Mouse (Mus musculus) cerebellum, adult 8-10 months (tissue): Measurements from ENCODE around the gene Ncoa6.

Source experiments
- DNase-seq: peaks from one replicate; pipeline ENCODE4 v3.0.0; 2022

Ncoa6 gene

DNA sequence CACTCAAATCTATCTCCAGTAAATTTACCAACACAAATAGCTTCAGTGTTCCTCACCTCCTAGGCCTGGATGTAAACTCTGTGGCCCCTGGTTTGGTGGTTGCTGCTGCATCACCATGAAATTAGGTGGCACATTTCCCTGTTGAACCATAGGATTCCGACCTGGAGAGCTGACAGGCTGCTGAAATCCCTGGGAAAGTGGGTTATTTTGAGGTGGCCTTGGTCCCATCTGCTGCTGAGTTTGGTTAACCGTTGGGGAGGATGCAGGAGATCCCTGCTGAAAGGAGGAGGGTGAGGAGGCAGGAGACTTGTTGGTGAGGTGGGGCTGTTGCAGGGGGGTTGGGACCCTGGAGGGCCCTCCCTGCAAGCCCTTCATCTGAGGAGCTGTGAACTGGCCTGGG is 52.8 kb downstream of the Ncoa6 start:
- peak; percentile 17 for DNase-seq

DNA sequence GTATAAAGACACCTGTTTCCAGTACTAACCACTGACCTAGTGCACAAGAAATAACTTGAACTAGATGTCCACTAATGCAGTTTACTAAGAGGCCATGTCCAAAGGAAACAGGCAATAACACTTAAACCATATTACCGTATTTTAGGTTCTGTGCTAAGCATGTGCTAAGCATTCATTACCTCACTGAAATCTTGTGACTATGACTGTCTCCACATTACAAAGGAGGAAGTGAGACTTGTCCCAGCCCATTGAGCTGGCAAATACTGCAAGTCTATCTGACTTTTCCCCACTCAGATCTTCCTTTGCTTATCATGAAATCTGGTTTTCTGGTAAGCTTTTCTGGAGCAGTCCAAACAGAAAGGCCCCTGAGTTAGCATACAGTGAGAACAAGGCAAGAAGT is 69.1 kb downstream of the Ncoa6 start:
- DNase-seq, result no peak

DNA sequence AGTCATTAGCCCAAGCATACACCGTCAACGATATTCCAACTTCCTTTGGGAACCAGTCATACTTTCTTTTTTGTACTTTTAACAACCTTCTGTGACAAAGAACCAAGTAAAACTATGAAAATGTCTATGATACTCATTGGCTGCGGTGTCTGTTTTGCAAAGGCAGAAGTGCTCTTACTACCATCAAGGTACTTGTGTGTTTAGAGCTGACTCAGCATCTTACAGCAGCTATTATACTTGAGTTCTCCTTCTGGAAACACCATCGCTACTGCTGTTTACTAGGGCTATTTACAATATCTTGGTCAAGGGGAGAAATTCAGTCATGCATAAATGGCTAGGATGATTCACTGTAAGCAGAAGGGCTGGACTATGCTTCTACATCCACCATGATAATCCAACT is 71.8 kb downstream of the Ncoa6 start:
- no peak for DNase-seq

DNA sequence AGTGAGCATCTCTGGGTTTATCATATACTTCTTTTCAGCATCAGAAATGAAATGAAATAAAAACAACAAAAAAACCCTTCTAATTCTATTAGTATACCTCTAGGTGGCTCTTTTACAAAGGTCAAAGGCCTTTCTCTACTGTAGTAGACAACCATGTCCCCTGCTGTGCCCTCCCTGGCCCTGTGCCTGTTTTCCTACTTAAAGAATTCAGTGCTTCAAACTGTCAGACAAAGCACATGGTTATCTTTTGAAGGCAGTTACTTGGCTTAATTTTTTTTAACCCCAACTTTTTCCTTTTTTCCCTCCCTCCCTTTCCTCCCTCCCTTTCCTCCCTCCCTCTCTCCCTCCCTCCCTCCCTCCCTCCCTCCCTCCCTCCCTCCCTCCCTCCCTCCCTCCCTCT is 73.4 kb downstream of the Ncoa6 start:
- DNase-seq, result peak; percentile 48

DNA sequence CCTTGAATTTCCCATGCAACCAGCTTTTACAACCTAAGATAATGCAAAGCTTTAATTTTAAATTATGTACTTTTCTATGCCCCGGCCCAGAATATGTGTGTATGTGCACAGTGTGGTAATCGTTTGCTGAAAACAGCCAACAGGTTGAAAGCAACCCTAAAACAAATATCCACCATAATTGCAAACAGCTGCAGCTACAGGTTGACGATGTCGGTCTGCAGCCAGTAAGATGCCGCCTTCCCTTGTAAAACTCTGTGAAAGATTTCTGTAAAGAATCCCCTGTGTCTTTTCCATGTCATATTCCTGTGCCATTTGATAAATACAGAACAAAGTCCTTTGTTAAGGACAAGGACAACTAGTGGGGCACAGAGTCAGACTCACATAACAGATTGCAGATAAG is 79.1 kb downstream of the Ncoa6 start:
- no peak for DNase-seq

DNA sequence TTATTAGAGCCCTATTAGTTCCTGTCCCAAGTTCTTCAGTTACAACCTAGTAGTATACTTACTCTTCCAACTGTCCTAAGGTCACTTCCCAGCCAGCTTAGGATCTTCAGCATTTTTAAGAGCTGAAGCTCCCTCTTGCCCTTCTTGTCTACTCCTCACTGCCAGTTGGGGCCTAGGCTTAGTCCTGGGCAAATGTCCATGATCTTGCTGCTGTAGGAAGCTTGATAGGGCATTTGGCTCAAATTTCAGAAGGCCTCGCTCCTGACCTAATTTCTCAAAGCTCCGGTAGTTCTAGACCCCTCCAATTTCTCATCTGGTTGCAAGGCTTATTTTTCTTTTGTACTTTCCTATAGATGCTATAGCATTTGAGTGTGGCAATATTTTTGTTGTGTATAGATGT is 85.1 kb downstream of the Ncoa6 start:
- DNase-seq, result no peak

DNA sequence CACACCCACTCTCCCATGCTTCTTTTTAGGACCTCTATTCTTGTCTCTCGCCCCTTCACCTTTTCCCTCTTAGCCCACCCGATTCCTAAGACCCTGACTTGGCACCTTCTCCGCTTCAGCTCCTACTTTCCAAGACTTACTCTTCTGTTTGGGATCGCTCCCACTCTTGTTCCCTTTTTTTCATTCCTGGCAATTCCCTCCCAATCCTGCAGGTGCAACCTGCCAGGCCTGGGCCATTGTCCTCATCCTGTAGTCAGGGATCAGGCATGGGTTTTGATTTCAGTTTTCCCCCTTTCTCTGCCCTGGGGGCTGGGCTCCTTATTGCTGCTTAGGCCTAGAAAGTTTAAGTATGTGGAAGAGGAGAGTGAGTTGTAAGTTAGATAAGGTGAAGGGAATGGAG is 86.6 kb downstream of the Ncoa6 start:
- no peak for DNase-seq

DNA sequence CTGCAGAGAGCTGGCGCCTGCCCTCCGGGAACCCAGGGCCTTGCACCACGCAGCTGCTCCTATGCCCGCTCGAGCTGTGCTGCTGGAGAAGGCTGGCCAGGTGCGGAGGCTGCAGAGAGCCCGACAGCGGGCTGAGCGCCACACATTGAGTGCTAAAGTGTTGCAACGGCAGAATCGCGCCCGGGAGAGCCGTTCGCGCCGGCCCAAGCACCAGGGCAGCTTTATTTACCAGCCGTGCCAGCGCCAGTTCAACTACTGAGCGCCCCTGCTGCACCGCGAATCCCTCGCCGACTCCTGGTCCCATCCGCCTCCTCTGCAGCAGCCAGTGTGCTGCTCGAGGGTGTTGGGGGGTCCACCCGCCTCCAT is 87.2 kb downstream of the Ncoa6 start:
- peak; percentile 32 for DNase-seq

DNA sequence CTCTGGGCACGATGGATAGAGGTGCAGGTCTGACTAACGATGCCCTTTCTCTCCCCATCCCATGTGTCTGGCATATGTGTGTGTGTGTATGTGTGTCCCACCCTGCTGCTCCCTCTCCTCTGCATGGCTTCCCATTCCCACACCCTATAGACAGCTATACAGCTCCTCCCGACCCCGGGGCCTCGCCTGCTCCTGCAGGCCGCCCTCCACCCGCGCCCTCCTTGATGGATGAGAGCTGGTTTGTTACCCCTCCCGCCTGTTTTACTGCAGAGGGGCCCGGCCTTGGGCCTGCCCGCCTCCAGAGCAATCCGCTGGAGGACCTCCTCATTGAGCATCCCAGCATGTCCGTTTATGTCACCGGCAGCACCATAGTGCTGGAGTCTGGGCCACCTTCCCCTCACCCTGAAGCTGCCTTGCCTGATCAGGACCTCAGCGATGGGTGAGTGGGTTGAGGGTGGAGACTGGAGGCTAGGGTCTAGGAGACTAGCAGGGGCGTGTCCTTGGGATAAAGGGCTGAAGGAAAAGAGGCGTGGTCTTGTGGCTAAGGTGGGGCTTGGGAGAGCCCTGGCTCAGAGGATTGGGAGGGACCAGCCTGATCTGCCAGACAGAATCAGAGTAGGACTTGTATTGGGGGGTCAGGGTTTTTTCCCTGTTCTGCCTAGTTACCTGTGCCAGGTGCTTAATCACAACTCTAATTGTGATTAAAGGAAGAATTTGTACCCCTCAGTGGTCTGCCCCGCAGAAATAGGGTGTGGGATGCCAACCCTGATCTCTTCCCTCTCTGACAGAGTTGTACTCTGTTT is 87.8 kb downstream of the Ncoa6 start:
- DNase-seq, result no peak

DNA sequence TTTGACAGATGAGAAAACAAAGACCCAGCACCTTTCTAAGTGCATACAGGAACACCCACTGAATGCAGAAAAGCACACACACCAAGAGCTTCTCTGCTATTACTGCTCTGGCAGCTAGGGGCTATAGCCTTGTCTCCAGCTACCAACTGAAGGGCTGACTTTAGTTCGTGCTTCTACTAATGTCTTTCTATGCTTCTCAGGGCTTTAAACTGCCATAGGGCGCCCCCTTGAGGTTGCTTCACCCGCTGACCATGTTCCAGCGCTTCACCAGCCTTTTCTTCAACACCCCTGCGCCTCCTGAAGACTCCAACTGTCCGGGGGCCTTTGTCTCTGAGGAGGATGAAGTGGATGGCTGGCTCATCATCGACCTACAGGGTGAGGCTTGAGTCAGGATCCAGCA is 88.6 kb downstream of the Ncoa6 start:
- DNase-seq, result peak; percentile 84

DNA sequence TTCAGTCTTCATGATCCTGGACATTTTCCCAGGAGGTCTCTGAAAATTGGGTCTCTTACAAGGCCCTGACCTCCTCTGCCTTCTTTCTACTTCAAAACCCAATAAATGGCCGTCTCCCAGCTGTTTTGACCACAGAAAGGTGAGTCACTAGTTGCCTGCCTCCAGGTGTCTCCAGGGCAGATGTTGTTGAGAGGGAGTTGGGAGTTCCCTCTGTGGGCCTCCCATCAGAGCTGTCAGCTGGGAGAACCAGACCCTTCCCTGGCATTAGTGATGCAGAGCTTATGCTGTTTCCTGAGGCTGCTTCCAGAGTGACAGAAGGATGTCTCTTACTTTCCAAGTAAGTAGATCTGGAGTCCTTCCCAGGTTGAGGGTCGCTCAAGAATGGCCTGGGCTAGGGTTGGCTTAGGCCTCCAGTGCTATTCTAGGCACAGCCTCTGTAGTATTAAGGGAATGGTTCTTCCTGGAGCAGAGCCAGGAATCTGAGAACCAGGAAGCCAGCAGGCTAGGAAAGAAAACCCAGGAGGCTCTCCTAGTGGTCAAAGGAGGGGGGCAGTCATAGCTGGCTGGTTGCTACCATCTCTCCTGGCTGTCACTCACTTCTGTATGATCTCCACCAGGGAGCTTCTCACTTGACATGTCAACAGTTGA is 90.8 kb downstream of the Ncoa6 start:
- DNase-seq, result peak; percentile 48

DNA sequence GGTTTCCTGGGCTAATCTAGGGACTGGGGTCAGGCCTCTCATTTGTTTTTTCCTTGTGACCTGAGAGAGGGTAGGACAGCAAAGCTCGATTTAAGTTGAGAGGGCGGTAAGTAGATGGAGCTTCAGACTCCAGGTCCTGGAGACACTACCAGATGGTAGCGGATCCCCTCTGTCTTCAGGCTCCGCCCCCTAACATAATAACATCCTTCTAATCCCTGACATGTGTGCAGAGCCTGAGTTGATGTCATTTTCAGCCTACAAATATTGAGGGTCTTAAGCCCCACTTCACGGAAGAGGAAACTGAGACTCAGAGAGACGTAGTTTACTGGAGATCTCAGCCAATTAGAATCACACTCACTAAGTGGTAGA is 91.4 kb downstream of the Ncoa6 start:
- no peak for DNase-seq

DNA sequence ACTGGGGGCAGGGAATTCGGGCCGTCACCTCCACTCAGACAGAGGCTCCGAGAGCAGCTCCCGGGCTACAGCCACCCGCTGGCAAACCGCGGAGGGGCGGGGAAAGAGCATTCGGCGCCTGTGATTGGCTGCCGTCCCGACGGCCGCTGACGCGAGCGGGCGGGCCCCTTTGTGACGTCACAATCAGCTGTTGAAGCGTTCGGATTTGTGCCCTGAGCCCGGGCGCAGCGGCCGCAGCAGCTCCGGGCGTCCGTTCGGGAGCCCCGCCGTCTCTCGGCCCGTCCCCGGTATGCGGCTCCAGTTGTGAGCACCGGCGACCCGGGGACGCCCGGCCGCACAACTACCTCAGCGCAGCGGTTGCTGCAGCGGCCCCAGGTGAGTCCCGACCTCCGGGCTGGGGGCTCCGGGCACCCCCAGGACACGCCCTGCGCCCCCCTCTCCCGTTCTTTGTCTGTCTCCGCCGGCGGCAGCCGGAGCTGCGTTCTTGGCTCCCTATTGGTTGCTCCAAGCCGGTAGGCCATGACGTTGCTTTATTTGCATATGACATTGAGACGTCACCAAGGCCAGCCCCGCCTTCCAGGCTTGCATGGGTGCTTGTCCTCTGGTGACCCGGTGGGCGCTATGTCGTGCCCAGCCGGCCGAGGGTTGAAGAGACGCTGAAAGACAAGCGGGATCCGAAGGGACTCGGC is 91.9 kb downstream of the Ncoa6 start:
- DNase-seq, result peak; percentile 99

DNA sequence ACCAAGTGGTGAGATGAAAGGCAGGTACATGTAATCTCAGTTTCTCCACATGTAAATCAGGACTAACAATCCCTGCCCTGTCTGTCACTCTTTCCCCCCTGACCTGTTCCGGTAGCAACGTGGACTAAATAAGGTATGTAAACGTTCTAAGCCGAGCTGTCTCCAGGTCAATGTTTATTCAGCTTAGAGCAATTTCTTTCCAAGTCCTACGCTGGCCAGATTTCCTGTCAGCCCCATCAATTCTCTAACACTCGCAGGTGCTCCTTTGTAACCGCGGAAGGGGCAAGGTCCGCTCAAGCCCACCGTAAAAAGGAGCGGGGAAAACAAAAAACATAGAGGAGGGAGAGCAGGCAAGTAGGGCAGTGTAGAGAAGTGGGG is 92.6 kb downstream of the Ncoa6 start:
- DNase-seq, result no peak

DNA sequence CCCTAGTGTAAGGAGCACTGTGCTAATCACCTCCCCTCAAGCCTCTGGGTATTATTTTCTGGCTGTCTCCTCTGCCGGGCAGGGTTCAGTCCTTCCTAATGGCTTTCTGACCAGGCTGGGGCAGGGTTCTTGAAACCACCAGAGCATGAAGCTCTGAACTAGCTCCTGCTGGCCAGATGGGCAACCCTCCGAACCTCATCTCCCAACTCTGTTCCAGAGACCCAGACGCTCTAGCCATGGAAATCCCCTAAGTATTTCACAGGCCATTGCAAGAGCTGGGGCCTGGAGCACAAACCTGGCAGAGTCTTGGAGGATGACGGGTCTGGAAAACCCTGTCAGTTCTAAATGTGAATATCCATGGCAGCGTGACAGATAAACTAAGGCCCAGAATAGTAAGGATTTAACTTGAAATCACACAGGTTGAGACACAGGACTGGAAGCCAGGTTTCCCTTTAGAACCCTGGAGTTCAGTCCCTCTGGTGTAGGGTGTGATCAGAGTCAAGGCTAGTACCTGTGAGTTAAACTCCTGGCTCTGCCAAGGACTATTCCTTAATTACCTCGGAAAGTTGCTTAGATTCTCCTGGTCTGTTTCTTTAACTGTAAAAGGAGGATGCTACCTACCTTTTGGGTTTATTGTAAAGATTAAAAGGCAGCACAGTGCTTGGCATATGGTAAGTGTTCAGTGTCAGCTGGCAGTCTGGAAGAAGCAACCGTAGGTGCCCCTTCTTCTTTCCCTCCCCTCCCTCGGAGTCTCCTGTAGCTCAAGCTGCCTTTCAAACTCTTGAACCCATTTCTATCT is 93.2 kb downstream of the Ncoa6 start, which contains the start of gene Trp53inp2:
TSS of gene Trp53inp2 (plus strand) at position 799 of the 799 bp plus-strand sequence.
- no peak for DNase-seq

DNA sequence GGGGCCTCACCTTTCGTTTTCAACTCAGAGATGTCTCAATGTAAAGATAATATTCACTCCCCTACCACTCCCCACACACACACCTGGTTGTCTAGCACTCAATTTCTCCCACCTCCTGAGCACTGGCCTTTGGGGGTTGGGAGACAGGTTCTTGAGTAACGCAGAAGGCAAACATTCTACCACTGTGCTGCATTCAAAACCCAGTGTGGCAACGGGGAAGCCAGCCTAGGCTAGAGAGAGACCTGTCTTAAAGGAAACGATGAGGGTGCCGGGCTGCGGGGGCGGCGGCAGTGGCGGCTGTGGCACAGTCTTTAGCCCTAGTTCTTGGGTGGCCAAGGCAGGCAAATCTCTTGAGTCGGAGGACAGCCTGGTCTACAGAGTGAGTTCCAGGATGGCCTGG is 97.5 kb downstream of the Ncoa6 start:
- DNase-seq, result no peak

DNA sequence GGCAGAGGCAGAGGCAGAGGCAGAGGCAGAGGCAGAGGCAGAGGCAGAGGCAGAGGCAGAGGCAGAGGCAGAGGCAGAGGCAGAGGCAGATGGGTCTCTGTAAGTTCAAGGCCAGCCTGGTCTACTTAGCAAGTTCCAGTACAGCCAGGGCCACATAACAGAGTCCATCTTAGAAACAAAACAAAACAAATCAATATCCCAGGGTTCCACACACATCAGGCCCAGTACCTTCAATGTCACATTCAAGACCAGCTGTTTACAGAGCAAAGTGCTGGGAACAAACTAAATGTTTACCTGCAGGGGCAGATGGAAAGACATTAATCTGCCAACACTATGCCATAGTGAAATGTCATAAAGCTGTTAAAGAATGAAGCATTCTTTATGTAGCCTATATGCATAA is 99.2 kb downstream of the Ncoa6 start:
- DNase-seq, result no peak

DNA sequence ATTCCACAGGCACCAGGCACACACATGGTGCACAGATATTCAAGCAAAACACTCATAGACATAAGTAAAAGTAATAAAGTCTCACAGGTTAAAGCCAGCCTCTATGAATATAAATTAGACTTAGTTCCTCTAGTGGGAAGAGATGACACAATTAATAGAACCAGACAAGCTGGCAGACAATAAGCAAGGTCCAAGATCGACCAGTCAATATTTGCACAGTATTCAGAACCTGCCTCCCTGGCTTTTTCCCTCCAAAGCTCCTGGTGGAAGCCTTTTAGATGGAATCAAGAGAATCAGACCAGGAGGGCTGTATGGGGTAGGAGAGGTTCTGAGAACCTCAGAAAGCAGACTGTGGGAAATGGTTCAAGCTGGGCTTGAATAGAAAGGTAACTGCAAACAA is 99.8 kb downstream of the Ncoa6 start:
- DNase-seq, result no peak

DNA sequence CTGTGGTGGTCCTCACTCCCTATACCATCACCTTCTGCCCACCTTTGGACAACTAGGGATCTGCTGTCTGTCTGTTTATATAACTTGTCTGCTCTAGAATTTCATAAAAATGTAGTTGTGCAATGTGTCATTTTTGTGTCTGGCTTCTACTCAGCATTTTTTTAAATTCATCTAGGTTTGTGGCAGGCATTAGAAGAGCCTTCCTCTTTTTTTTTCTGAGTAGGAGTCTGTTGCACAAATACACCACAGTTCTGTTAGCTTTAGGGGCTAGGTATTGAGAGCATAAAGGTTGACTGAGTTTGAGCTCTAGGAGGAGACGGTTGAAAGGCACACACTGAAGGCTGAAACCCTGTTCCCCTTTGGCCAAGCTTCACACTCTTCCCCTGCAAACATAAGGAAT is 100.4 kb downstream of the Ncoa6 start:
- no peak for DNase-seq

DNA sequence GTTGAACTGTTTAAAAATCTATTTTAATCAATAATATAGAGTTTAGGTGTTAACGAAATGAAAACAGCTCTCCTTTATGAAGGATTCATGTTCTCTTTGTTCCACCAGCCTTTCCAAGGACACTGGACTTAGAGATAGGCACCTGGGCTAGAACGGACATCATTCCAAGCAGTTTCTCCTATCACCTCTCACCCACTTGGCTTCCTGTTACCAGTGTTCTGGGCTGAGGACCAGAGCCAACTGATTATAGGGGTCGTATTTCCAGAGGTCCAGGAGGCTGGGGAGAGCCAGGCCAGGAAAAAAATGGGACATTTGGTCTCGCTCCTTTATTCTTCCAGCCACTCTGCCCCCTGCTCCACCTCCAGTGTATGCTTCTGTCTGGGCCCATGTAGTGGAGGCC is 101.2 kb downstream of the Ncoa6 start:
- no peak for DNase-seq

DNA sequence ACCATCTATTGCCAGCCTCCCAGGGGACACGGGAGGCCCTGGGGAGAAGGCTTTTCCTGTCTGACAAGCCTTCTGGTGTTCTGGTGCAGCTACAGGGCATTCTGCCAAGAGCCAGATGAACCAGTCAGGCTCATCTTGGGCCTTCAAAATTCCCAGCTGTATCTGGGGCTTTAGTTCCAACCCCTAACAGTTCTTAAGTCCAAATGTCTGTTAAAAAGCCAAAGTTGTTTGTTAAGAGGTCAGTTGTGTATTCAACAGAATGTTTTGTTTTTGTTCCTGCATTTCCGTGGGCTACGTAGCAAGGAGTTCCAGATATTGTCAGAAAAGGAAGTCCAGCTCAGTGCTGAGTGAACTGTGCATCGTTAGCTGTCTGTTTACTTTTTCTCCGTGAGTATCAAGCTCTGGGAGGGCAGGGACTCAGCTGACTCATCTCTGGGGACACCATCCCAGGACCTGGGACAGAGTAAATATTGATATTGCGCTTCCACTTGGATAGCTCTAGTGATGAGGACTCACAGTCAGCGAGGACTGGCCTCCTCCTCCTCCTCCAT is 104.3 kb downstream of the Ncoa6 start:
- DNase-seq, result no peak

DNA sequence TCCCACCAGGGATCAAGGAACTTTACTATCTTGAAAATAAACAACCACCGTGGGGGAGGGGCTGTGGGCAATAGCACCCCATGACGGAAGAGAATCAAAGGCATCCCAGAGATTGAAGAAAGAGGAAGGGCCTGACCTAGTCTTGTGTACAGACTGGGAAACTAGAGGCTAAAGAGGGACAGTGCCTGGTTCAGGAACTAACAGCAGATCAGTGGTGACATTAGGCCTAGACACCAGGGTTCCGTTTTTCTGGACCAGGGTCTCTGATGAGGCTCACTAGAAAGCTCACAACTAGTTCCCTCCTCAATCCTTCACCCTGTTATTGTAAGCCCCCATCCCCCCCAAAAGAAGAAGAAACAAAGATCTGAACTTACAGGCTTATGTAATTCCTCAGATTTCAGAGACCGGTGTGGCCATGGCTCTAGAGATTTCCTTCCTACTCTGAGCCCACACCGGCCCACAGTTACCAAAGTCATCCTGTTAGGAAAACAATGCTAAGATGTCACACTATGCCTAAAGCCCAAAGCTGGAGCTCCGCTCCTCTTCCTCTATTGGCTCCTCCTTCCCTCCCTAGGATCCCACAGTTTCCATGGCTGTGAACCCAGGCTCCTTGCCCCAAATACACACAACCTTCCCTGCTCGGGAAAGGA is 105.9 kb downstream of the Ncoa6 start:
- DNase-seq, result no peak
